Mouse (Mus musculus) kidney, postnatal 10 days (tissue): ENCODE measurements around the gene Lipk.

Experiments used
- DNase-seq: peaks from one replicate; pipeline ENCODE4 v3.0.0; 2021; ENCODE audit warnings: mixed read lengths

The Lipk gene

DNA sequence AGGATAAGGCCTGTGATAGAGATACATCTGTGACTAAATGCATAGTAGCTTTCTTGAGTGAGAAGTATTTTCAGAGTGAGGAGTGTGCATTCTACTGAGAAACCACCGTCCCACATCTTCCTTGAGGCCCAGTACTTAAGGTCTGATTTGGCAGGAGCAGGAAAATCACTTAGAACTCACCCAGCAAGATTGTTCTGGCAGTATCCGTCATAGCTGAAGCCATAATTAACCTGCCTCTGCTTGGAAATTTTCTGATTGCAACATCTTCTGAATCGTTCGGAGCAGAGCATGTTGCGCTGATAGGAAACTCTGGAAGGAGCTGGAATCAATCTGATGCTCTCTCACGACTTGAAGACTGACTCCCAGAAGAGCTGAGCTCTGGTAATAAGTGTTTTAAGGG, at the start of gene Lipk:
Gene Lipk (plus strand): TSS at position 289 of the 400 bp plus-strand sequence.
- no peak for DNase-seq

DNA sequence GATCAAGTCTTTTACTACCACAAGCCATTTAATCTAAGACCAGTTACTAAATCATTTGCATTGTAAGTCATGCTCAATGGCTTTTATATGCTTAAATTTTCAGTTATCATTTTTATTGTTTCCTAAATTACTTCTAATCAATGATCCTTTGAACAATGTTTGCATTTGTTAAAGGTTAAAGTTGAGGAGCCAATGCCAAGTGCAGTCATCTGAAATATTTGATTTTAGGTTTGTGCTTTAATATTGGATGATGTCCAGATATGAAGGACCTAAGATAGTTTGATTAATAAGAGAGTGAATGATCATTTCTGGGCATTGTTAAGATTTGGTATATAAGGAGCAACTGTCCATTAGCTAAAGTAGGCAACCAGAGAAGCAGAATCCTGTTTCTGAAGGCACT, 47.2 kb upstream of the Lipk start, which contains the start of gene Lipf:
Gene Lipf (plus strand): TSS at position 301 of the 400 bp plus-strand sequence.
- DNase-seq, result no peak

DNA sequence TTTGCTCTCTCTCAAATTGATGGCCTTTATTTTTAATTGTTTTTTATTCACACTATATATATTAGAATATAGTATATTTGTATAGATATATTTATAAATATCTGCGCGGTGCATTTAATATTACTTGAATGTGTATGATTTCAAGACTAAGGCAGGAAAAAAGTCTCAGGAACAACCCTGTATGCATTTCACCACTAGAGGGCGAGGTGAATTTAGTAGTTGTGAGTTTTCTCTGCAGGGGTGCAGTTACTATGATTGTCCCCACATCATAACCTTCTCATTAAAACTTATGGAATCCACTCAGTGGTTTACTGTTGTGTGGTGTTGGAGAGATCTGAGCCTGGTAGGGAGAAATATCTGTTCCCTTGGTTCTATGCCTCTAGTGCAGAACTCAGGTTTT, 29.1 kb upstream of the Lipk start:
- DNase-seq, result peak; percentile 6

DNA sequence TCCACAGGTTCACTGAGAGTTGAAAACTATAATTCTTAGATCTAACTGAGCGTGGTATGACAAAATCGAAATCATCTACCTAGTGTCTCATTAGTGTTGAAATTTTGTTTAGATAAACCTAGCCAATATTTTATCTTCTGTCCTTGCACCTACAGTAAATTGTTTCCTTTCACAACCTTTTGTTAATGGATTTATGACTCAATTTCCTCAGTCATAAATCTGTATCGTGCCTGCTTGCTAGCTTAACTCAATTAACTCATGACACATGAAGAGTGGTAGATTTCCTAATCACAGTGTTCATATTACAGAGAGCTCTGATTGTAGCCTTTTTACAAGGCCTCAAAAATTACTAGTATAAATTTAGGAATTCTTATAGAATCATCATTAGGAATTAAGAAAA, 25.0 kb upstream of the Lipk start:
- DNase-seq, result no peak

DNA sequence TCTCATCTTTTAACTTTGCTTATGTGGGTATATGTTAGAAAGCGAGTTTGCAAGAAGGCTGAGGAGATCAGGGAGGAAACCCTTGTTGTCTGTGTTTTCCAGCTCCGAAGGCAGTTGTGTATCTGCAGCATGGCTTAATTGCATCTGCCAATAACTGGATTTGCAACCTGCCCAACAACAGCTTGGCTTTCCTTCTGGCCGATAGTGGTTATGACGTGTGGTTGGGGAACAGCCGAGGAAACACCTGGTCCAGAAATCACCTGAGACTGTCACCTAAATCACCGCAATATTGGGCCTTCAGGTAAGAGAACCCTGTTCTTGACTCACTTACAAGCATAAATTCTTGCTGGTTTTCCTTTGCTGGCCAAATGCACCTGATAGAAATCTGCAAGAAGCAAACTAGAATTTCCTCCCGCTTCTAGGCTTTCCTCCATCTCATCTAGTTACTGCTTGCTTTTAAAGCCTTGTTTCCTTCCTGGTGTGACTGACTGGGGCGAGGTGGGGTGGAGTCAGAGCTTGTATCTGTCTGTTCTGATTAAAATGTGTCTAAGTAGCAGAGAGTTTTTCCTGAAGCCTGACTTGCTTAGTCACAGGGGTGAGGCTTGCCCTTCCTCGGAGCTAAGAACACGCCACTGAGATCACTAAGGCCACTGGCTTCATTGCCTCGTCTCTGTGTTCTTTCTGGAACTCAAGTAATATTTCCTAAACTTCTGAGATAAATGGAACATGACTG, 13.5 kb downstream of the Lipk start:
- DNase-seq, result no peak

DNA sequence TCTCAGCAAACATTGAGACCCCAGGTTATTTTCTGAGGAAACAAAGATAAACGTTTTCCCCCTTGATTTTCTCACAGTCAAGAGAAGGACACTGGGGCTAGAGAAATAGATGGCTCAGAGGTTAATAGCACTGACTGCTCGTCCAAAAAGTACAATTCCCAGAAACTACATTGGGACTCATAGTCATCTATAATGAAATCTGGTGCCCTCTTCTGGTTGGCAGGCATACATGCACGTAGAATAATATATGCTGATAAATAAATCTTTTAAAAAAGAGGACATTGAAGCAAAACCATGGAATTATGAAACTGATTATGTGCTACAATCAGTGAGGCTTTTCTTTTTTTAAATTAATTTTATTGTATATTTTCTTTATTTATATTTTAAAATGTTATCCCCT, 14.7 kb downstream of the Lipk start:
- no peak for DNase-seq

DNA sequence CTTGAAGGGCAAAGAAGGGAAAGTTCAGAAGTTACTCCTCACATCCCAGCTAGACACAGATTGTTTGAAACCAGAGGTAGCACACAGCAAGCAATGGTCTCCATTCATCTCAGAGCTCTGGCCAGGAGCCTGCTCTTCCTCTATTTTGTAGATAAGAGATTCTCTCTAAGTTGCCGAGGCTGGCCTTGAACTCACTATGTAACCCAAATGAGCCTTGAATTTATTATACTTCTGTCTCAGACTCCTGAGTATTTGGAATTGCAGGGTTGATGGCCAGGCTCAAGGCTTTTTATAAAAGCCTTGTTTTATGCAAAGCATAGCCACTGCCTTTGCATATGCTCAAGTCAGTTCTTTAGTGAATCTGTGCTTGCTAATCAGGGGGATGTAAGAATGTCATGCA, 31.6 kb downstream of the Lipk start:
- DNase-seq, result no peak

DNA sequence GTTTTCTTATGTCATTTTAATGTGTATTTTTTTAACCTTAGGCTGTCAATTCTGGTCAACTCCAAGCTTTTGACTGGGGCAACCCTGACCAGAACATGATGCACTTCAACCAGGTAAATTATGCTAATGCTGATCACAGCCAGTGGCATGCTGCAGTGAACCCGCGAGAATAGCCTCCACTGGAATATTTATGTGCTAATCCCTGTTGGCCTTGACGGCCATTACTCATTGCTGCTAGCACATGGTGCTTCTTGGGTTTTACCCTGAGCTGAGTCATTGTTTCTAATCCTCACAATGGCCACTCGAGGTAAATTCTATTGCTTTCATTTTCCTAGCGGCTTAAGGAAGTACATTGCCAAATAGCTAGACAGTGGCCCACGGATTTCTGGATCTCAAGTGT, 34.9 kb downstream of the Lipk start:
- DNase-seq, result no peak

DNA sequence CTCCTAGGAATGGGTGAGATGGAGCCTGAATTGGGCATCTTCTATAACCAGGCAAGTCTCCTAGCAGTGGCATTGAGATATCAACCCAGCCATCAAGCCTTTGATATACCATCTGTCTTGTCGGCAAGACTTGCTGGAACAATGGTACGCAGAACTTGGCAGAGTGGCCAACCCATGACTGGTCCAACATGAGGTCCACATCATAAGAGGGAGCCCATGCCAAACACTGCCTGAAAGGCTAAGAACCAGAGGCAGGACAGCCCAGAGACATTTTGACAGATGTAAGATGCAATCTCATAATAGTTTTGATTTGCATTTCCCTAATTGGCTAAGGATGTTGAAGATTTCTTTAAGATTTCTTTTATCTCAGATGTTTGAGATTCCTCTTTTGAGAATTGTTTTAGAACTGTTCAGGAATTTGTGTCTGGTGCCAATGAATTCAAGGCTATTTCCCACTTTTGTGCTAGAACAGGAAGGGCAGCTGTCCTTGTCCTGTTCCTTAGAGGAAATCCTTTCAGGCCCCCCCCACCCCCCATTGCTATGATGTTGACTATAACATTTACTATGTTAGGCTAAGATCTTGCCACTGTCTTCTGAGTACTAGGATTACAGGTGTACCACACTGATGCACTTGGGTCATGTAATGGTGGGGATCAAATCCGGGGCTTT, 41.4 kb downstream of the Lipk start:
- DNase-seq, result peak; percentile 10

DNA sequence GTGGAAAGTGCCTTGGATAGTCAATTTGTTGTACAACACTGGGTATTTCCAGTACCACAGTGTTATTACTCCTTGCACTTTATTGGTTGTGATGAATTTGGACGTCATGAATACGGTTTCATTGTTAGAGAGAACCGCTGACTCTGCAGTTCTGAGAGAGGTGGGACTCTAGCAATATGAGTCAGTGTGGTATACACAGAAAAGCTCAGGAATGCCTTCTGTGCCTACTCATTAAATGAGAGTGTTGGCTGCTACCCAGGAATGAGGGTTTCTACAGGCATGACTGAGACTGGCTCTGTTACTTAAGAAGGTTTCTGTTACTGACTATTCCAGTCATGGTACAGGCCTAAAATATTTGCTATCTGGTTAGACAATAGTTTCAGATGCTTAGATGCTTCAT, 43.4 kb downstream of the Lipk start:
- no peak for DNase-seq

DNA sequence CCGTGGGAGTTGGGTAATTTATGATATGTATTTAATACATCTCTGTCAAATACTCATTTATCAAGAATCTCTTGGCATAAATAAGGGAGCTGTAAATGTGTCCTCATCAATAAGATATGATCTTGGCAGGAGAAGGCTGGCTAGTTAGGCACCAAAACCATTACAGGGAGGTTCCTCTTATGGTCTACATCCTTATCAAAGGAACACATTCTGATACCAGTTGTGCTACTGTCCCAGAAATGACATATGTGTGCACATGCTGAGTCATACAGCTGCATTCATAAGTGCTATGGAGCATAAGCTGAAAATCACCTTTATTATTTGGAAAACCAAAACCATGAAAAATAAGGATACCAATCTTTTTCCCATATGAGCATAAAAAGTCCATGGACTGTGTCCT, 55.5 kb downstream of the Lipk start:
- no peak for DNase-seq

DNA sequence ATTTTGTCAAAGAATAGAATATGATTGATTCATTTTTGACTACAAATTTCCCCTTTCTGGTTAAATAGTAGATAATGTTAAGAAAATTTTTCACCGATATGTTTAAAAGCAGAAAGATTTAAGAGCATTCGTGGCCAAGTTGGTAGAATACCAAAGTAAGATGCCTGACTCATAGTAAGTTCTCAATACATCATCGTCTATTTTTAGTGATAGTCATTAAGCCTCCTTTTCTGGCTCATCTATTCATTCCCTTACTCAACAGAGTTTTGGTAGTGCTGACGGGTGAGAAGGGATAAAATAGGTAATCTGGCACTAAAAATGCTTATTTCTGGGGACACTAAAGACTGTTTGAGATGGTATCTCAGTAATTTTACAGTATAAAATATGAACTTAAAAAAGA, 56.0 kb downstream of the Lipk start:
- DNase-seq, result no peak

DNA sequence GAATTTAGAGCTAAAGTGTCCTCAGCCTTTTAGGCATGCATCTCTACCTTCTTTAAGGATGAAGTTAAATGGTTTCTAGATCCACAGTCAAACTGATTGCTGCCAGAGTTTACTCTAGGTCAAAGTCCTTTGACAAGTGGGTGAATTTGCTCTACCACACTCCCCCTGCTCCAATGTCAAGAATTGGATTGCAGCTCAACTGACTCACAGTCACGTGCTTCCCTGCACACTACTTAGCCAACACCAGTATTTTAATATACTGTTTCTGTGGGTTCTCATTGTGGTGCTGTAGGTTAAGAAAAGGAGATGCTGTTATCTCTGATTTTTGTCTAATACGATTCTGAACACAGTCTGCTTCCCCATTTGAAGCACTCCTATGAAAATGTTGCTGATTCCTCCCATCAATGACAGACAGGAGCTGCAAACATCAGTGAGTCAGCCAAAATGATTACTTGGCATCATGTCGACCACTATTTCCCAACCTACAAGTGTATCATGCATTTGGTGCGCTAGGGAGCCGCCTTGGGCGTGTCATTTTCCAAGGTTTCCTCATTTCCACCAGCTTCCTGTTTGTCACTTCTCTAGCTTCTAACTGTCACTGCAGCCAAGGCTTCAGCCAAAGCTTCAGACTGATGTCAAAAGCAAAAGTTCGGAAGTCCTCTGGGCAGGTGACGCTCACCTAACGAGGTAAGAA, 58.8 kb downstream of the Lipk start, which contains the start of gene Lipn:
Gene Lipn (plus strand): TSS at position 580 of the 694 bp plus-strand sequence.
- DNase-seq, result no peak

DNA sequence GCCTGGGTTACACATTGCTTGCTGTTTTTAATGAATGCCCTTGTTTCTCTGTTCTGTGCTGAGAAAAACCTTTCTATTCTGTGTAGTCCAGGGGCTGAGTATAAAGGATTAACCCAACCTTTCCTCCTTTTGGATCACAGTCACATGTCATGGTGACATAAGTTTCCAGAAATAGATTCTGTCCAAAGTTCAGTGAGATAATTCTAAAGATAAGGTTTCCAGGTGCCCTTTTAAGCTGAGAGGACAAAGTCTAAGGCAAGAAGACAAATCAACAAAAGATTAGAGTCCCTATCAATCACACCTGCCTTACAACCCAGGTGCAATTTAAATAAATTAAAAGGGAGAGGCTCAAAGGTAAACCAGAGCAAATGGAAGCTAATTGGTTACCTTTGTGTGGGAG, 66.1 kb downstream of the Lipk start:
- DNase-seq, result no peak

DNA sequence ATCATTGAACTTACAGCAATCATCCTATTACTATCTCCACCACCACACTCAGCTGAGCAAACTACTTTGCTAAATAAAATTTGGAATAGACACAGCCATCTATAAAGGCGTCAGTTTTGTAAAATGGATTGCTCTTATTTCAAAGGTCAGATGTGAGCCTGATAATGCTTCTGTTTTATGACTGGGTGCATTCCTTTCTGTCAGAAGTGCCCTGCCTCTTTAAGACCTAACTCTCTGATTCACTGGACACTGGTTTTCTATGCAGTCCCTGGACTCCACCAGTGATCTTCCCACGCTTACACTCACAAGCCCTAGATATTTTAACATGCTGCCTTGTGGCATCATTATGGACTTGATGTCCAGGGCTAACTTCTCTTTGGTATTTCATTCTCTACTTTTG, 70.0 kb downstream of the Lipk start:
- no peak for DNase-seq

DNA sequence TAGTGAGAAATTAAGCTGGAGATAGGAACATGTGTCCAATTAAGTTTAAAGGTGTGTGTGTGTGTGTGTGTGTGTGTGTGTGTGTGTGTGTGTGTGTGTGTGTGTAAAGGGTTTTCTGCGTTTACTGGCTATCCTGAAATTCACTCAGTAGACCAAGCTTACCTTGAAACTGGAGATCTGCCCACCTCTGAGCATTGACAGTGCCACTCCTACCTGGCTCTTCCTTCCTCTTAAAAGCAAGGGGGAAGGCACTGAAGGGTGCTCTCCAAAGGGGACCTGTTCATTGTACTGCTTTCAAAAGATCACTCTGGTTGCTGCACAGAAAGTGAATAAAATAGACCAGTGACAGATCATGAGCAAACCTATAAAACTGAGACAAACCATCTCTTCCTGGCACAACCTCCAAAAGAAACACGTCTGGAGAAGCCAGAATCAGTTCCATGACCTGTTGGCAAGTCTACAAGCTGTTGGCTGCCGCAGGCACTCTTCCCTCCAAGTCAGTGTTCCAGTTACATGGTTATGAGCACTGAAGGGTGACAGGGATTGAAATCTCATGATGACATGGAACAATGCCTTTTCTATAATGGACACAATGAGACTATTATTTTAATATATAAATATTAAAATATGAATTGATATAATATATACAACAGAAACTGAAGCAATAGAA, 81.1 kb downstream of the Lipk start:
- DNase-seq, result no peak

DNA sequence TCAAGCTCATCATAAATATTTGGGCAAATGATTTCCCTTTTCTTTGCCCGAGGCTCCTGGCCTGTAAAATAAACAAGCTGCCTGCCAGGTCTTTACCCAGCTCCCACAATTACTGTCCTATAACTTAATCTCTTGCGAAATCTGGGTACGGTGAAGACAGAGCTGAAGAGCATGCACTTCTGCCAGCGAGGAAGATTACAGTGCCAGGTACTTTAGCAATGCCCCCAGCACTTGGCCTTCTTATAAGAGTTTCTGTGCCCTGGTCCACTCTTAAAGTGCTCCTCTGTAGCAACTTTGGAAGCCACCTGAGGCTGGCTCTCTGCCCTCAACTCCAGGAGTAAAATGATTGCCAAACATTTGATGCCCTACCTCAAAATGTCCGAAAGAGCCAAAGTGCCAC, 87.3 kb downstream of the Lipk start:
- no peak for DNase-seq

DNA sequence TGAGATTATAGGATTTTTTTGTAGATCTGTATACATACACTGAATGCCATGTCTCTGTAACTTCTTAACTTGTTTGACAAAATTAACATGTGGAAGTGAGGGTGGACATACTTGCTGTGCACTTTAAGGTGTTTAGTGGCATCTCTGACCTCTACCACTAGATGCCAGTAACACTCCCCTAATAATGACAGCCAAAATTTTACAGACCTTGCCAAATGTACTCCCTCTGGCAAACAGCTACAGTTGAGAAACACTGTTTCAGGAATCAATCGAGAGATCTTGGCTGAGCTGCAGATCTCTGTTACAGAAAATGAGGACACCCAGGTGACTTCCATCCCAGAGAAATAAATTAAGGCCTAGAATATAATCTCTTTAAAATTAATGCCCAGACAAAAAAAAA, 88.1 kb downstream of the Lipk start:
- DNase-seq, result no peak
